Mouse (Mus musculus): Measurements from ENCODE around the gene Spsb3.

Spsb3 gene

GRCm38 (mm10) chr17:24897600-24897999 is 11.2 kb downstream of the Spsb3 start:
- DNase-seq = no peak

GRCm38 (mm10) chr17:24898041-24898854 is 11.8 kb downstream of the Spsb3 start:
- DNase-seq = no peak

- no peak for DNase-seq
Observed at GRCm38 (mm10) chr17:24899153-24899552, 12.7 kb downstream of the Spsb3 start.

GRCm38 (mm10) chr17:24900014-24900413 is 13.6 kb downstream of the Spsb3 start:
- no peak for DNase-seq

GRCm38 (mm10) chr17:24902124-24902523 is 15.7 kb downstream of the Spsb3 start:
- no peak for DNase-seq

GRCm38 (mm10) chr17:24902671-24903474 is 16.4 kb downstream of the Spsb3 start:
- DNase-seq = no peak

- no peak for DNase-seq
Observed at GRCm38 (mm10) chr17:24903767-24904166, 17.3 kb downstream of the Spsb3 start.

GRCm38 (mm10) chr17:24907591-24907990 is 21.1 kb downstream of the Spsb3 start:
- DNase-seq = no peak

- no peak for DNase-seq
Observed at GRCm38 (mm10) chr17:24913984-24914383, 27.5 kb downstream of the Spsb3 start.

GRCm38 (mm10) chr17:24923246-24923645 is 36.8 kb downstream of the Spsb3 start:
- DNase-seq = no peak

GRCm38 (mm10) chr17:24929506-24929905 is 43.1 kb downstream of the Spsb3 start:
- no peak for DNase-seq

- DNase-seq = no peak
Observed at GRCm38 (mm10) chr17:24932431-24932830, 46.0 kb downstream of the Spsb3 start.

GRCm38 (mm10) chr17:24933163-24933562 is 46.7 kb downstream of the Spsb3 start:
- DNase-seq = no peak

- no peak for DNase-seq
Observed at GRCm38 (mm10) chr17:24934926-24935325, 48.5 kb downstream of the Spsb3 start.

GRCm38 (mm10) chr17:24935666-24936065 is 49.2 kb downstream of the Spsb3 start:
- no peak for DNase-seq

GRCm38 (mm10) chr17:24936259-24937237 is 50.1 kb downstream of the Spsb3 start, which contains the start of gene Mapk8ip3:
Gene Mapk8ip3, minus strand, starts transcription at chr17:24936977.
- DNase-seq = peak; percentile 98

- no peak for DNase-seq
Observed at GRCm38 (mm10) chr17:24937266-24937665, 50.8 kb downstream of the Spsb3 start.
